Mouse (Mus musculus) left cerebral cortex, adult 2 months (tissue): ENCODE measurements at regions not wholly inside any gene's neighbourhood (a gene's known extent, or its start where the extent isn't known, plus 50 kb on each side); places are given as distances from the start of the nearest gene placed in this dataset.

Experiments
- DNase-seq, 2 experiments: peaks; one replicate each; pipeline ENCODE4 v3.0.0; 2021 to 2022; ENCODE audit warnings: low spot score in 2 of 2, mixed read lengths in 1 of 2; ENCODE audit errors: extremely low spot score in 1 of 2
- H3K27ac ChIP-seq: fragments of 200-600 bp; 2 replicates; pipeline ENCODE4 v1.8.1; 2022
- H3K4me3 ChIP-seq: fragments of 200-600 bp; 2 replicates; pipeline ENCODE4 v1.8.1; 2022
- CTCF ChIP-seq: fragments of 200-600 bp; IDR thresholded peaks from 2 replicates; pipeline ENCODE4 v1.8.1; 2022; ENCODE audit warnings: antibody characterized with exemption, mild to moderate bottlenecking, moderate library complexity
- intact Hi-C: fragments of 180-260 bp; cut with DNase I; formaldehyde crosslinking; loops from one replicate; pipeline ENCODE4 v1.15.1; 2025

DNA sequence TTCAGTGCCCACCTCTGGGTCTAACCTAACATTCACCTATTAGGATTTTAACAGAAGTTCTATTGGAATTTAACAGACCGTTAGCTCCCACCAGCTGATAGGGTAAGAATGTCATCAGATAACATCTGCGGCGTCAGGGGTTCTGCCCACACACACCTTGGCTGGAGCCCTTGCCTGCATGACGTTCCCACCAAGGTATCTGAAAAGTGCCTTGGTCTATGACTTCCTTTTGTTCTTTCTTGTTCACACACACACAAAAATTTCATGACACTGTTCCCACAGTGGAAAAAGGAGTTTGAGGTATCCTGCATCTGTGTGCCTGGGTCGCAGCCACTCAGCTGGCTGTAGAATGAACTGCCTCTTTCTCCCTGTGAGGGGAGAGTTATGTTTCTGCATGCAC is 134.1 kb upstream of the Lef1 start:
- Histone ChIP-seq H3K27ac (no peak overlapping the region), H3K4me3 (no peak overlapping the region)
- intact Hi-C loops: no loop called here
- DNase-seq: no peak
- TF ChIP-seq CTCF: no peak

- H3K27ac ChIP-seq: no peak overlapping the region
- H3K4me3 ChIP-seq: no peak overlapping the region
- intact Hi-C loops: no loop called here
- DNase-seq: no peak
- no peak for TF ChIP-seq CTCF
Observed at GRCm38 (mm10) chr3:130975291-130975690, 135.0 kb upstream of the Lef1 start.

DNA sequence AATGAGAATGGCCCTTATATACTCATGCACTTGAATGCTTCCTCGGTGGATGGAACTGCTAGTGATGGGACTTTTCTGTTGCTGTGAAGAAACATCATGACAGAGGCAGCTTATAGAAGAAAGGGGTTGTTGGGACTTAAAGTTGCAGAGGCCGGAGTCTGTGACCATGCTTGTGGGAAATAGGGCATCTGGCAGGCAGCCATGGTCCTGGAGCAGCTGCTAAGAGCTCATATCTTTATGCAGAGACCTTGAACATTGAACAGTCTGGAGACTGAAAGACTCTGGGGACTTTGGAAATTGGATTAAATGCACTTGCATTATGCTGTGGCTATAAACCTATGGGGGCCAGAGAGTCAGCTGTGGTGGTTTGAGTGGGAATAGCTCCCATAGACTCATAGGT is 138.1 kb upstream of the Lef1 start:
- DNase-seq: no peak
- no peak for TF ChIP-seq CTCF
- intact Hi-C loops: no loop called here

GRCm38 (mm10) chr3:130965275-130965674 is 145.0 kb upstream of the Lef1 start:
- no peak overlapping the region for H3K4me3 ChIP-seq
- TF ChIP-seq CTCF: no peak
- intact Hi-C loops: no loop called here
- no peak overlapping the region for H3K27ac ChIP-seq
- DNase-seq: no peak

More for the DNA sequence above, 138.1 kb upstream of the Lef1 start:
- Histone ChIP-seq H3K4me3 (no peak overlapping the region), H3K27ac (no peak overlapping the region)

DNA sequence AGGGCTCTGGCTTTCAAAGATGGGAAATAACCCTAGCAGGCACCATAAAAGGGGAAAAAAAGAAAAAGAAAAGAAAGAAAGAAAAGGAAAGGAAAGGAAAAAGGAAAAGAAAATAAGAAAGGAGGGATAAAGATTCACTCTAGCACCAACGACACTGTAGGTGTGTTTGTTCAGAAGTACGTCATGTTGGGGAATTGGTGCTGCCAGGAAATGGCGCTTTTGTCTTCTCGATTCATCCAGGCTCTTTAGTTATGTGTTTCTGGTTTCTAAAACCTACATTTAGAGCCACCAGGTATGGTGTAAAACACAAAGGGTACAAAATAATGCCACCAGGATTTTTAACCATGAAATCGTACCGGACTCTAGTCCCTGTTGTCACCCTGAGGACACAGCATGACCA is 146.2 kb upstream of the Lef1 start:
- DNase-seq: no peak
- Histone ChIP-seq H3K4me3 (no peak overlapping the region), H3K27ac (no peak overlapping the region)
- intact Hi-C loops: no loop called here
- TF ChIP-seq CTCF: no peak

GRCm38 (mm10) chr3:130963625-130964024 is 146.6 kb upstream of the Lef1 start:
- intact Hi-C loops: no loop called here
- Histone ChIP-seq H3K4me3 (0 out of 2 replicates have a peak overlapping the region, but pooled peaks have one; percentile 3), H3K27ac (no peak overlapping the region)
- DNase-seq: peak in 1 of 2 experiments; percentile 10
- TF ChIP-seq CTCF: no peak

DNA sequence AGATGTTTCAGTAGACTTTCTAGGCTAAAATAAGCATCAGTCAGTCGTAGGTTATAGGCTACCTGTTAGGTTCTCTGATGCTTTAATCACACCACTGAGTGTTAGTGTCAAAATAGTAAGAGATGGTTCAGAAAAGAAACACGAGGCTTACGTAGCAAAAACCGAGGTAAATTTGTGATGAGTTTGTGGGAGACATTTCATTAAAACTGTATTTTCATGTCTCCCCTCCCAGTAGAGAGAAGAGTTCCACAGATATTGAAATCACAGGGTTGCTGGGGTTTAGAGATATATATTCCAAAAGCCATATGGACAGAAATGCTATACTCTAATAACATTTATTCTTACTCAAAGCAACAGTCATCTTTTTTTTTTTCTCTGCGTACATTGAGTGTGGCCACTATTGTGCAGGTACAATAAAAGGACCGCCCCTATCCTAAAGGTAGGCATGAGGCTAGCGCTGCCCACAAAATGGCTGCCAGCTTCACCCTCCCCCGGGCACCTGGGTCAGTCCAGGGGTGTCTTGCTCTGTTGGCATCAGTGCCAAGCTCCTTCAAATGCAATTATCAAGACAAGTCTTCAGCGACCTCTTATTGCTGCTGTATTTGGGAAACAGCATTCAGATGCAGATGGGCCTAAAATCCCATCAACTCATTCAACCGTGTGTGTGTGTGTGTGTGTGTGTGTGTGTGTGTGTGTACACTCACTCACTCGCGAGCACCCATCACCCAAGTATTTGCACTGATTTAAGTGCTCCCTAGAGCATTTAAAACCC is 147.4 kb upstream of the Lef1 start:
- no peak for TF ChIP-seq CTCF
- no peak for DNase-seq
- Histone ChIP-seq H3K4me3 (no peak overlapping the region), H3K27ac (no peak overlapping the region)
- intact Hi-C loops: no loop called here

- DNase-seq: no peak
- TF ChIP-seq CTCF: no peak
- Histone ChIP-seq H3K4me3 (no peak overlapping the region), H3K27ac (no peak overlapping the region)
- intact Hi-C loops: no loop called here
Observed at GRCm38 (mm10) chr3:130962151-130962633, 148.1 kb upstream of the Lef1 start.

- Histone ChIP-seq H3K4me3 (no peak overlapping the region), H3K27ac (no peak overlapping the region)
- no peak for TF ChIP-seq CTCF
- DNase-seq: no peak
- intact Hi-C loops: no loop called here
Observed at GRCm38 (mm10) chr3:130961704-130962103, 148.6 kb upstream of the Lef1 start.

- no peak for DNase-seq
Observed at GRCm38 (mm10) chr3:130955958-130956357, 154.3 kb upstream of the Lef1 start.

DNA sequence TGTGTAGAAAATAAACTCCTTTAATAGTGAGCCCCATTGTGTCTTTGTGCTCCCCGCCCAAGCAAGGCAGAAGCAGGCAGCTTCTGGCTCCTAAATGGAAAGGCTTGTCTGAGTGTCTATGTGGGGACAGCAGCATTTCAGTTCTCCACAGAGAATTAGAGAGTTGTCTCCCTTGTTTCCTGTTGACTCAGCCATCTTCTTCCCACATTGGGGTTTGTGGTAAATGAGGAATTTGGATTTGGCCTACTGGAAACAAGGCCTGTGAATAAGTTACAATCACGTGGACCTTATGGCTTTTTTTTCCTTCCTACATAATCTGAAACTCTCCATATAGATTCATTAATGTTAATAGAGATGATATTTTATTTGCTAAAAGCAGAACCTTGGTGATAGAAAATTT is 158.9 kb upstream of the Lef1 start:
- no peak for TF ChIP-seq CTCF
- intact Hi-C loops: no loop called here

More at GRCm38 (mm10) chr3:130955958-130956357, 154.3 kb upstream of the Lef1 start:
- Histone ChIP-seq H3K4me3 (no peak overlapping the region), H3K27ac (no peak overlapping the region)
- intact Hi-C loops: no loop called here
- no peak; the same call in 1 of the 2 replicates for TF ChIP-seq CTCF

DNA sequence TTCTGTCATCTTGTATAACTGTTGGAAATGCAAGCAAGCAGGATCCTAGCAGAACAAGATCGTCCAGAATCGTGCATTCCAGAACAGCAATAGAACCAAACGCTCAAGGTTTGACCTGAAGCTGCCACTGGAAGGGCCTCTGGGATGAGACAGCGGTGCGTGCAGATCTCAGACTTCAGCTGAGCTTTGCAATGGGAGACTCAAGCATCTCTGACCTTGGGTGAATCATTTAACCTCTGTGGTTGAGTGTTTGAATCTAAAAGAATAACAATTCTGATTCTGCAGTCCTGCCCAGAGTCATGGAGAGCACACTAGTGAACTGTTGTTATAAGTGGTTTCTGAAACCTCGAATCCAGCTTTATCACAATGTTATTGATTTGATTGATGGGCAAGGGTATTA is 159.4 kb upstream of the Lef1 start:
- Histone ChIP-seq H3K4me3 (no peak overlapping the region), H3K27ac (no peak overlapping the region)
- no peak for TF ChIP-seq CTCF
- intact Hi-C loops: no loop called here
- DNase-seq: no peak

More for the DNA sequence above, 158.9 kb upstream of the Lef1 start:
- Histone ChIP-seq H3K4me3 (no peak overlapping the region), H3K27ac (no peak overlapping the region)
- DNase-seq: no peak

DNA sequence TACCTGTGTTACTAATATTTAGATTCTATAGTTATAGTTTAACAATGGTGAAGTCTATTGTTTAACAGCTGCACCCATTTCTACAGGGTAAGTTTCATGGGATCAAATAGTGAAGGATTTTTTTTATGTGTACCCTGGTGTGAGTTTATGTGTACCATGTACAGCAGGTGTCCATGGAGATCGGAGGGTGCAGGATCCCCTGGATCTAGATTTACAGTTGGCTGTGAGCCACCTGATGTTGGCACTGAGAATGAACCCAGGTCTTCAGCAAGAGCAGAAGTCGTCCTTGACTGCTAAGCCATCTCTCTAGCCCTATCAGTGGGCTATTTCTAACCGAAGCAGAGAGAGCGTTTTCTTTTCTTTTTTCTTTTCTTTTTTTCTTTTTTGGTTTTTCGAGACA is 162.4 kb upstream of the Lef1 start:
- no peak for DNase-seq
- TF ChIP-seq CTCF: no peak
- intact Hi-C loops: no loop called here
- no peak overlapping the region for H3K27ac ChIP-seq
- H3K4me3 ChIP-seq: no peak overlapping the region
